Mouse (Mus musculus) intestine, postnatal 0 days (tissue): ENCODE measurements around the gene Lgals7. TPM values are rescaled to one million over a fixed set of nuclear protein-coding genes. Genes with fewer than 3 reads are reported as not detected.

Experiments
- ATAC-seq: fragments of 200-750 bp; cut with Nextera tagmentation; 2 replicates; pipeline ENCODE4 v1.8.0; 2017; ENCODE audit warnings: mild to moderate bottlenecking, moderate TSS enrichment, moderate library complexity
- H3K27ac ChIP-seq: fragments of 300-500 bp; sonication (generic); 2 replicates; pipeline ENCODE4 v1.5.1; 2014; ENCODE audit warnings: mild to moderate bottlenecking, low read depth, low read length, moderate library complexity
- H3K27me3 ChIP-seq: fragments of 300-500 bp; sonication (generic); replicated peaks from 2 replicates; pipeline ENCODE4 v1.6.1; 2014; ENCODE audit warnings: low read length, mixed read lengths; ENCODE audit not compliant: control insufficient read depth, insufficient read depth
- H3K36me3 ChIP-seq: fragments of 300-500 bp; sonication (generic); 2 replicates; pipeline ENCODE4 v1.6.1; 2014; ENCODE audit warnings: mild to moderate bottlenecking, moderate library complexity; ENCODE audit not compliant: control insufficient read depth, insufficient read depth
- H3K4me1 ChIP-seq: fragments of 300-500 bp; sonication (generic); replicated peaks from 2 replicates; pipeline ENCODE4 v1.6.1; 2014; ENCODE audit warnings: antibody characterized with exemption, low read length, mixed read lengths; ENCODE audit not compliant: control insufficient read depth, insufficient read depth
- H3K4me2 ChIP-seq: fragments of 300-500 bp; sonication (generic); replicated peaks from 2 replicates; pipeline ENCODE4 v1.6.1; 2014; ENCODE audit warnings: low read depth, mild to moderate bottlenecking, moderate library complexity
- H3K4me3 ChIP-seq: fragments of 300-500 bp; sonication (generic); 2 replicates; pipeline ENCODE4 v1.5.1; 2014; ENCODE audit warnings: low read depth, low read length
- H3K9ac ChIP-seq: fragments of 300-500 bp; sonication (generic); 2 replicates; pipeline ENCODE4 v1.6.1; 2014; ENCODE audit warnings: mild to moderate bottlenecking, low read depth, low read length
- H3K9me3 ChIP-seq: fragments of 300-500 bp; sonication (generic); 2 replicates; pipeline ENCODE4 v1.6.1; 2016; ENCODE audit warnings: mixed run types; ENCODE audit not compliant: control insufficient read depth
- CTCF ChIP-seq: sonication (generic); IDR thresholded peaks from 2 replicates; pipeline ENCODE4 v1.5.1; 2016; ENCODE audit warnings: low read depth, mild to moderate bottlenecking, control low read depth, antibody characterized with exemption, moderate library complexity
- WGBS: fragments of 180-500 bp; shearing (Covaris S2); extraction: QIAGEN DNeasy Blood & Tissue Kit; methylation state at CpG from one replicate; pipeline ENCODE4 v1.1.7; 2014; 5-methylcytosine and 5-hydroxymethylcytosine counted together
- polyA plus RNA-seq: library from polyadenylated mRNA; unstranded; fragments of >200 nt; fragmentation: Nextera tagmentation; extraction: Ambion mirVana; gene quantifications from 2 replicates; pipeline ENCODE4 v1.2.1, GENCODE M21; 2015

The Lgals7 gene
- polyA plus RNA-seq, 1 experiment from 2014 or later, result 2.0 TPM

GRCm38 (mm10) chr7:28859953-28860352 is 3.7 kb upstream of the Lgals7 start:
- no peak overlapping the region for H3K4me3 ChIP-seq
- H3K27ac ChIP-seq, result no peak overlapping the region
- WGBS, result 90% methylated on average over 2 of the region's 2 CpGs
- H3K27me3 ChIP-seq, result no peaks in the 10 kb centered on the region
- H3K9me3 ChIP-seq, result no peaks in the 10 kb centered on the region
- TF ChIP-seq CTCF, result no peak
- no peaks in the 10 kb centered on the region for H3K4me1 ChIP-seq
- H3K36me3 ChIP-seq, result no peaks in the 10 kb centered on the region
- no peak overlapping the region for H3K4me2 ChIP-seq
- no peak overlapping the region for H3K9ac ChIP-seq
- ATAC-seq, result peak; percentile 42; the same call in 1 of the 2 replicates

DNA sequence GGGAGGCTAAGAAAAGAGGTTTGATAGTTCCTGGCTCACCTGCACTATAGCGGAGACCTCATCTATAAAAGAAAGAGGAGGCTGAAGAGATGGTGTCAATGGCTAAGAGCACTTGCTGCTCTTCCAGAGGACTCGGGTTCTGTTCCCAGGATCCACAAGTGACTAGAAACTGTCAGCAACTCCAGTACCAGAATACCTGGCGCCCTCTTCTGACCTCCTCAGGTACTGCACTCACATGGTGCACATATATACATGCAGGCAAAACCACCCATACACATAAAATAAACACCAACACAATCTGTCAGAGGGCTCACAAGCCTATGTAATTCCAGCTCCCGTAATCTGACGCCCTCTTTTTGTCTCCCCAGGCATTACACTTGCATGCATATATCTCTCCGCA is 2.8 kb upstream of the Lgals7 start:
- ATAC-seq, result no peak

GRCm38 (mm10) chr7:28862817-28863499 is 695 bp upstream of the Lgals7 start:
- Histone ChIP-seq H3K36me3 (no peaks in the 10 kb centered on the region), H3K4me3 (no peak overlapping the region), H3K9ac (no peak overlapping the region), H3K9me3 (no peaks in the 10 kb centered on the region), H3K27me3 (no peaks in the 10 kb centered on the region), H3K4me1 (0 out of 2 replicates have a peak, but pooled peaks cover 2% of the 10 kb centered on the region), H3K4me2 (no peak overlapping the region), H3K27ac (no peak overlapping the region)
- ATAC-seq, result no peak
- TF ChIP-seq CTCF, result 0 out of 2 replicates have a peak, but pooled peaks have one; percentile 14
- 71% methylated on average over 15 of the region's 15 CpGs for WGBS

More for the DNA sequence above, 2.8 kb upstream of the Lgals7 start:
- no peaks in the 10 kb centered on the region for H3K27me3 ChIP-seq
- 91% methylated on average over 6 of the region's 6 CpGs for WGBS
- TF ChIP-seq CTCF, result peak; percentile 40
- no peaks in the 10 kb centered on the region for H3K9me3 ChIP-seq
- no peak overlapping the region for H3K4me3 ChIP-seq
- H3K36me3 ChIP-seq, result no peaks in the 10 kb centered on the region
- H3K9ac ChIP-seq, result no peak overlapping the region
- H3K27ac ChIP-seq, result no peak overlapping the region
- H3K4me2 ChIP-seq, result no peak overlapping the region
- H3K4me1 ChIP-seq, result 0 out of 2 replicates have a peak, but pooled peaks cover 2% of the 10 kb centered on the region

- H3K9me3 ChIP-seq, result no peaks in the 10 kb centered on the region
- TF ChIP-seq CTCF, result no peak
- ATAC-seq, result no peak
- no peak overlapping the region for H3K4me3 ChIP-seq
- no peaks in the 10 kb centered on the region for H3K27me3 ChIP-seq
- 43% methylated on average over 9 of the region's 9 CpGs for WGBS
- 0 out of 2 replicates have a peak, but pooled peaks cover 2% of the 10 kb centered on the region for H3K4me1 ChIP-seq
- no peak overlapping the region for H3K27ac ChIP-seq
- H3K4me2 ChIP-seq, result no peak overlapping the region
- H3K36me3 ChIP-seq, result no peaks in the 10 kb centered on the region
- no peak overlapping the region for H3K9ac ChIP-seq
Observed at GRCm38 (mm10) chr7:28864288-28864750, 666 bp downstream of the Lgals7 start.

GRCm38 (mm10) chr7:28865481-28866300 is 2.0 kb downstream of the Lgals7 start:
- peak; percentile 55 for TF ChIP-seq CTCF
- Histone ChIP-seq H3K36me3 (no peaks in the 10 kb centered on the region), H3K27me3 (no peaks in the 10 kb centered on the region), H3K4me2 (peak overlapping the region; percentile 63), H3K9ac (no peak overlapping the region), H3K27ac (no peak overlapping the region), H3K4me1 (0 out of 2 replicates have a peak, but pooled peaks cover 2% of the 10 kb centered on the region), H3K4me3 (no peak overlapping the region), H3K9me3 (no peaks in the 10 kb centered on the region)
- 39% methylated on average over 33 of the region's 33 CpGs for WGBS
- ATAC-seq, result peak; percentile 17
